Mouse (Mus musculus): ENCODE measurements around the gene Clec2l. TPM values are rescaled to one million over a fixed set of nuclear protein-coding genes. Genes with fewer than 3 reads are reported as not detected.
A peak's percentile ranks its signal among the peaks of the same experiment; 100 is the strongest.

The Clec2l gene
- total RNA-seq, 2 experiments from 2014 or later, result 67.4 to 69.7 TPM

GRCm38 (mm10) chr6:38672011-38672410, 9.1 kb downstream of the Clec2l start:
- H3K4me3 ChIP-seq, result no peak overlapping the region
- no peak overlapping the region for H3K27ac ChIP-seq
- intact Hi-C loops (cut with DNase I), result no loop called here
- DNase-seq (ENCODE audit: extremely low spot score in 1 of 2, low spot score in 2 of 2), result no peak
- TF ChIP-seq CTCF (IDR thresholded peaks at IDR 0.05), result no peak

DNA sequence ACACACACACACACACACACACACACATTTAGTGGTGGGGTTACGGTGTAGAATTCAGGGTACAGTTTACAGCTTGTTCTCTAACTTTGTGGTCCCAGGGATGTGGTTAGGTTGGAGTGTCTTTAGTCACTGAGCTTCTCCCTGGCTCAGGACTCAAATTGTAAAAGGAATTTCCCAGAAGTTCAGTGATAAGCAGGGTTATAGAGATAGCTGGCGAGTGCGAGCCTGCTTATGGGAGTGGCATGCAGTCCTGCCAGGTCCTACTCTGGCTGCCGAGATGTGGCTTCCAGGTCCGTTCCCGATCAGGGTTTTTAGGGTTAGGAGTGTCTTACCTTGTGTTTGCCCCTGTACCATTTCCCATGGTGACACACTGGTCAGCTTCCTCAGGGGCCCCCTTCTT, 13.3 kb downstream of the Clec2l start:
- no peak for DNase-seq (ENCODE audit: extremely low spot score in 1 of 2, low spot score in 2 of 2)
- H3K27ac ChIP-seq, result no peak overlapping the region
- no peak overlapping the region for H3K4me3 ChIP-seq
- intact Hi-C loops (cut with DNase I), result no loop called here
- no peak for TF ChIP-seq CTCF (IDR thresholded peaks at IDR 0.05)

DNA sequence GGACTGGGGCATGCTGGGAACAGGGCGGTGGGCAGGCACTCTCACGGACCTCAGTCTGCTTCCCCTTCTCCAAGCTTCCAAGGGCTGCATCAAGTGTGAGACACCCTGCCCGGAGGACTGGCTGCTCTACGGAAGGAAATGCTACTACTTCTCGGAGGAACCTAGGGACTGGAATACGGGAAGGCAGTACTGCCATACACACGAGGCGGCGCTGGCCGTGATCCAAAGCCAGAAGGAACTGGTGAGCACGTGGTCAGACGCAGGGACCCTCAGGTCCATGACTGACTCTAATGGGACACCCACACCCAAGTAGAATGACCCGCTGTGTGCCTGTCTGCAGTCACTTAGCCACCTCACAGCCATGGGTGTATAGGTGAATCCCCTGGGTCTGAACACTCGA, 13.9 kb downstream of the Clec2l start:
- no peak overlapping the region for H3K27ac ChIP-seq
- DNase-seq (ENCODE audit: extremely low spot score in 1 of 2, low spot score in 2 of 2), result no peak
- TF ChIP-seq CTCF (IDR thresholded peaks at IDR 0.05), result no peak
- H3K4me3 ChIP-seq, result no peak overlapping the region
- intact Hi-C loops (cut with DNase I), result no loop called here

GRCm38 (mm10) chr6:38677629-38678028, 14.8 kb downstream of the Clec2l start:
- no peak for DNase-seq (ENCODE audit: extremely low spot score in 1 of 2, low spot score in 2 of 2)
- intact Hi-C loops (cut with DNase I), result no loop called here
- TF ChIP-seq CTCF (IDR thresholded peaks at IDR 0.05), result no peak
- H3K27ac ChIP-seq, result no peak overlapping the region
- no peak overlapping the region for H3K4me3 ChIP-seq

GRCm38 (mm10) chr6:38682532-38682931, 19.7 kb downstream of the Clec2l start:
- no peak for TF ChIP-seq CTCF (IDR thresholded peaks at IDR 0.05)
- intact Hi-C loops (cut with DNase I), result no loop called here
- Histone ChIP-seq H3K4me3 (no peak overlapping the region), H3K27ac (no peak overlapping the region)
- DNase-seq (ENCODE audit: extremely low spot score in 1 of 2, low spot score in 2 of 2), result no peak

DNA sequence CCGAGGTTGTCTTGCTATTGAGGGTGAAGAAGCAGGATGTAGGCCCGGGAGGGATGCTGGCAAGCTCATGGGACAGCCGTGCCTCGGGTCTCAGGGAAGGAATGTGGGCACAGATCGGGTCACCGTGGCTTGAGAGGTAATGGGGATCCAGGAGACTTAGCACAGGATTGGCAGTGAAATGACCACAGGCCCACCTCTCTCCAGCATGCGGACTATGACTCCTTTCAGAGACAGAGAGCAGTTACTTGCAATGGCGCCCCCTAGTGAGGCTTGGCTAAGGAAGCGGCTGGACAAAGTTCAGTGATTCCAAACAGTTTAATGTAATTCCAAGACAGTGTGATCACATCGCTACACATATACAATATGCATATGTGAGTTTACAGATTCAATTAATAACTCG, 24.3 kb downstream of the Clec2l start:
- peak; percentile 74 for TF ChIP-seq CTCF (IDR thresholded peaks at IDR 0.05)
- peak in 1 of 2 experiments; percentile 51 for DNase-seq (ENCODE audit: extremely low spot score in 1 of 2, low spot score in 2 of 2)
- H3K4me3 ChIP-seq, result no peak overlapping the region
- no peak overlapping the region for H3K27ac ChIP-seq
- intact Hi-C loops (cut with DNase I), result no loop called here

DNA sequence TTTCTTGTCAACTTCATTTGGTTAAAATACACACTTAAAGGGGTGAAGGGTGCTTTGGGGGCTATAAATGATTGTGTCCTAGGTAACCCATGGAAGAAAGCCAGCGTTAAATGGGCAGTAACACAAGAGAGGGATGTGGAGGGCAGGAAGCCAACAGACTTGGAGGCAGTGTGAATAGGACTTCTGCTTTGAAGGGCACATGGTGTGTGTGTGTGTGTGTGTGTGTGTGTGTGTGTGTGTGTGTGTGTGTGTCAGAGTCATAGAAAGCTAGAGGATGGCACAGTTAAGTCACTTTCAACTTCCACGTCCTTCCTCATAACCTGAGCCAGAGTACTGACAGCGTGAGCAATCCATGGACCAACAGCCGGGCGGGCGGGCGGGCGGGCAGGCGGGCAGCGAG, 26.0 kb downstream of the Clec2l start:
- intact Hi-C loops (cut with DNase I), result no loop called here
- no peak for TF ChIP-seq CTCF (IDR thresholded peaks at IDR 0.05)
- DNase-seq (ENCODE audit: extremely low spot score in 1 of 2, low spot score in 2 of 2), result no peak
- H3K4me3 ChIP-seq, result no peak overlapping the region
- no peak overlapping the region for H3K27ac ChIP-seq

GRCm38 (mm10) chr6:38690615-38691014, 27.7 kb downstream of the Clec2l start:
- intact Hi-C loops (cut with DNase I), result loop anchor here (5.0 kb wide), 1 partner anchor 83 kb away; no protein-coding TSS in a partner anchor
- Histone ChIP-seq H3K4me3 (no peak overlapping the region), H3K27ac (no peak overlapping the region)
- TF ChIP-seq CTCF (IDR thresholded peaks at IDR 0.05), result no peak
- no peak for DNase-seq (ENCODE audit: extremely low spot score in 1 of 2, low spot score in 2 of 2)

DNA sequence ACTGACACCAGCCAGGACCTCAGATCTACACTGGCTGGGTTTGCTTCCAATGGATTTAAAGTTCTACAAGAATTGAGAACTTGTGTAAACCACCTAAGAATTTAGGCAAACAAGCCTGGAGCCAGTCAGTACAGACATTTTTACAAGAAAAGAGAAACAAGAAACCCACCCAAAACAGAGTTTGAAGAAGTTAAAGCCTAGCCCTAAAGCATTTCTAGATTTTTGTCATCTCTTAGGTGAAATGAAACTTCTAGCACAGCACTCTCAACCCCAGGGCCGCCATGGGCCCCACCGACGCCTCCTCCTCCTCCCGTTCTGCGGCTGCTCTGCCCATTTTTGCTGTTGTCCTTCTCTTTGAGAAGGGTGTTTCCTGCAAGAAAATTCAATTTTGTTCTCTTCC, 28.2 kb downstream of the Clec2l start:
- DNase-seq (ENCODE audit: extremely low spot score in 1 of 2, low spot score in 2 of 2), result no peak
- intact Hi-C loops (cut with DNase I), result loop anchor here (5.0 kb wide), 1 partner anchor 84 kb away; no protein-coding TSS in a partner anchor
- H3K27ac ChIP-seq, result no peak overlapping the region
- no peak for TF ChIP-seq CTCF (IDR thresholded peaks at IDR 0.05)
- no peak overlapping the region for H3K4me3 ChIP-seq

- no peak for TF ChIP-seq CTCF (IDR thresholded peaks at IDR 0.05)
- DNase-seq (ENCODE audit: extremely low spot score in 1 of 2, low spot score in 2 of 2), result no peak
- no peak overlapping the region for H3K27ac ChIP-seq
- intact Hi-C loops (cut with DNase I), result loop anchor here (5.0 kb wide), 1 partner anchor 85 kb away; no protein-coding TSS in a partner anchor
- no peak overlapping the region for H3K4me3 ChIP-seq
Observed at GRCm38 (mm10) chr6:38692556-38692955, 29.7 kb downstream of the Clec2l start.

DNA sequence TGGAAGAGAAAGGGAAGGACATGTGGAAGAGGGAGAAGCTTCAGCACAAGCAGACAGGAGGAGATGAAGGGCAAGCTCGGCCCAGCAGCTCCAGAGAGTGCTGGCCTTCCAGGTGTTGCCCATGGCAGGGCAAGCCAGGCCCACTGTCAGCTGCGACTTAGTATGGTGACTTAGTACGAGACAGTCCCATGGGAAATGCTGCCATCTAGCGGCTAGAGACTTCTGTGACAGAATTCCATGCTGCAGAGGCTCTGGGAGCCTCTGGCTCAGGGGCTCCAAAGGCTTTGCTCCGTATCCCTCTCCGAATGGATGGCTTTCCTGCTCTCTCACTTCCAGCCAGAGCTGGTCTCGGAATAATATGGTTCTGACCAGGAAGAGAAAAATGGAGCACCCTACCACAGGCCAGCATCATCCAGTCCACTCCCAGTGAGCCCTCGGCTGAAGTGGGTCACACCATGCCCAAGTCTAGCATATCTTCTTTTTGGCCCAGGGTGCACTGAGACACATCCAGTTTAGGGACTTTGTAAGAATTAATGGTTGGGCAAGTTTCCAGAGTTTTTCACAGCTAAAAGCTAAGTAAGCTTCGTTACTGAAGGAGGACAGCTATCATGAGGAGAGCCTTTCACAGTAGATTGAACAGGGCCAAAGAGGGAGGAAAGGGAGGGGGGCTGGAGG, 32.6 kb downstream of the Clec2l start:
- Histone ChIP-seq H3K4me3 (no peak overlapping the region), H3K27ac (peak overlapping the region; percentile 57; the same call in 1 of the 2 replicates)
- peak; percentile 94 for TF ChIP-seq CTCF (IDR thresholded peaks at IDR 0.05)
- DNase-seq (ENCODE audit: extremely low spot score in 1 of 2, low spot score in 2 of 2), result peak; percentile 82 to 85
- intact Hi-C loops (cut with DNase I), result loop anchor here (2.0 to 5.0 kb wide), 2 partner anchors 45 to 158 kb away; no protein-coding TSS in a partner anchor

GRCm38 (mm10) chr6:38696570-38696969, 33.7 kb downstream of the Clec2l start:
- Histone ChIP-seq H3K27ac (peak overlapping the region; percentile 57; the same call in 1 of the 2 replicates), H3K4me3 (no peak overlapping the region)
- TF ChIP-seq CTCF (IDR thresholded peaks at IDR 0.05), result no peak
- peak in 1 of 2 experiments; percentile 33 for DNase-seq (ENCODE audit: extremely low spot score in 1 of 2, low spot score in 2 of 2)
- intact Hi-C loops (cut with DNase I), result loop anchor here (5.0 kb wide), 1 partner anchor 159 kb away; no protein-coding TSS in a partner anchor

Measured in left cerebral cortex, adult 2 months (tissue).